Mouse (Mus musculus): ENCODE measurements around the gene Astn2.

Gene Astn2

GRCm38 (mm10) chr4:66158714-66159113 is 245.7 kb downstream of the Astn2 start:
- no peak for DNase-seq

DNA sequence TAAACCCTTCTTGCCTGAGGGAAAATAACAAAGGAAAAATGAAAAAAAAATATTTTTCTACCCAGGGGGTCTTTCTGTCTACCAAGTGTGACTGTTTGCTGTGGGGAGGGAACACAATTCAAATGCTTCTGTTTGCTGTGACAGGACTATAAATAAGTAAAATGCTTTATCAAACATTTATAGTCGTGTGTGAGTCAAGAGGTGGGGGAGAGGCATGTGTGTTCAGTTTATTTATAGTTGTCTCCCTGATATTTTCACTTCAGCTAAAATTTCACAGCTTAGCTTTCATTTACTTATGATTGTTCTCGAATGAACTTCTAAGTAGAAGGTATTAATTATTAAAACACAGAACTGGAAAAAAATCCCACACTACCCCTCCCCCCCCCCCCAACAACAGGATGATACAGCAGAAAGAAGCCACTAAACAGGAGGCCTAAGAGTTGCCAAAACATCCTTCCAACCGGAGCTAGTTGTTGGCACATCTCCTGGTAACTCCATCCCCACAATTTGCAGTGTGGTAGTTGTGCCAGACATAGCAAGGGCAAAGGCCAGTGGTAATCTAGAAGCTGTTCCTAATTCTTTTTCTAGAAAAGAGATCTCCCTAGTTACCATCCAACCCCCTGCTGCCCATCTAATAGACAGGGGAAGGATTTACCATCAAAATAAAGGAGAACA is 246.8 kb downstream of the Astn2 start:
- no peak for DNase-seq

- DNase-seq = no peak
These were observed 257.9 kb downstream of the Astn2 start for GRCm38 (mm10) chr4:66146546-66146945.

DNA sequence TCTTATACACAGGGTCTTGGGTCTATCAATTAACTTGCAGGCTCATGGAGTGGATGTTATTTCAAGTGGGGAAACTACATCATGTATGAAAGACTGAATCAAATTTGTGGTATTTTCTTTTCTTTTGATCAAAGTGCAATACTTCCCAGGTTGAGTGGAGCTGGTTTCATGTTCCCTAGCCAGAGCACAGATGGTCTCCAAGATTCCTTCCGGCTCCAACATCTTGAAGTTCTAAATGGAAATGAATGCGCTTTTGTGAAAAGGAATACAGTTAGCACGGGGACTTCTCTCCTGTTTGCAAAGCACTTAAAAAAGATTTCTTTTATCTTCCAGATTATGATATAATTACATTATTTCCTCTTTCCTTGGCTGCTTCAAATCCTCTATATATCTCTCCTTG is 278.2 kb downstream of the Astn2 start:
- DNase-seq = no peak

DNA sequence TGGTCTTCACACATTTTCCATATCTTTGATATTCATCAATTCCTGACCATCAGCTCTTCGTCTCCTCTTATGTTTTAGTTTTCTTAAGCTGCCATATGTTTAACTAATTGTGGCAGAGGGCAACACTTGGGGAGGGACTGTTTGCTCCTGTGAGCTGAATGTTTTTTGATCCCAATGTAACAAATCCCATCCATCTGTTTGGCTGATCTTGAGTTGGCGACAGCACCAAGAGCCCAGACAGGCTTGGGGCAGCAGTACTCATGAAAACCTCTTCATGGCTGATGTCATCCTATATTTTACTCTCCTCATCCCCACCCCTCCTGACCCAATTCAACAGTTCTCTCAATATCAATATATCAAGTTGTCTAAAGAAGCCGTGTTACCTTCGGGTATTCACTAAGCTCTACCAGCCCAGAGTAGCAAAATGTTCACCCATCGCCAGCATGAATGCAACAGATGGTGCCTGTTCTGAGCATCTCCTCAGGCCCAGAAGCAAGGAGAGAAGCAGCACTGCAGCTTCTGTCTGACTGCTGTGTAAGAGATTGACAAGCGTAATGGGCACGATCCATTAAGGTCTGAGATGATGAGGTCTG is 281.5 kb downstream of the Astn2 start:
- DNase-seq = no peak

GRCm38 (mm10) chr4:66114243-66114642 is 290.2 kb downstream of the Astn2 start:
- no peak for DNase-seq

- no peak for DNase-seq
These were observed 302.4 kb downstream of the Astn2 start for GRCm38 (mm10) chr4:66102037-66102436.

DNA sequence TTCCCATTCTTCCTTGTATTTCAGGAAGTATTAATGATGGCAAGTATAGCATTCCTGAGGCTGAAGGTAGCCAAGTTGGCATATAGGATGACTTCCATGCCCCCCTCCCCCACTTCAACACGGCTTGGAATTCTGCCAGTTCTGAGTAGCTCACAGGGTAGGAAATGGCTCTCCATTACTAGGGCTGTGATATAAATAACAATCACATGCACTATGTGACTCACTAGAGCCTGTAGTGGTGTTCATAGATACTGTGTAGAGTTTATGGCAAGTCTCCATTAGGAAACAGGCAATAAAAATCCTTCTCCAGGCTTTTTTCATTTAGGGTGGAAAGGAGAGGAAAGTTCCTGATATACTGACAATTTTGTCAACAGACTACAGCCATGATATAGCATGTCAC is 306.8 kb downstream of the Astn2 start:
- DNase-seq = no peak

GRCm38 (mm10) chr4:66096104-66096503 is 308.3 kb downstream of the Astn2 start:
- no peak for DNase-seq

- DNase-seq = no peak
These were observed 347.2 kb downstream of the Astn2 start for GRCm38 (mm10) chr4:66057161-66057560.

GRCm38 (mm10) chr4:66055690-66056089 is 348.7 kb downstream of the Astn2 start:
- DNase-seq = no peak

- no peak for DNase-seq
These were observed 361.3 kb downstream of the Astn2 start for GRCm38 (mm10) chr4:66043014-66043672.

DNA sequence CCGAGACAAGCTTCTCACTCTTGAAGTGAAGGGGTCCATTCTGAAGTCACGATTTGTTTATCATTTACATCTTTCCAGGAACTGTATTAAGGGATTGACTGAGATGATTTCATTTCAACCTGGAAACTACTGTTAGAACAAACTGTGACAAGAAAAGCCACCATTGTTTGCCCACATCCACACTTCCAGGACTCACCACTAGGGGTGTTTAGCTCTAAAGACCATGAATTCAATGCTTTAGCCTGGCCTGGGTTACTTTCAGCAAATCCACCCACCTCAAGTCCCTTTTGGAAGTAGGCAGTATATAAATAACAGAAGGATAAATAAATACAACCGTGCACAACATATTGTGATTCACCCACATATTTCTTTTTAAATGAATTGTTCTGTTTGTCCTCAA is 370.6 kb downstream of the Astn2 start:
- DNase-seq = no peak

DNA sequence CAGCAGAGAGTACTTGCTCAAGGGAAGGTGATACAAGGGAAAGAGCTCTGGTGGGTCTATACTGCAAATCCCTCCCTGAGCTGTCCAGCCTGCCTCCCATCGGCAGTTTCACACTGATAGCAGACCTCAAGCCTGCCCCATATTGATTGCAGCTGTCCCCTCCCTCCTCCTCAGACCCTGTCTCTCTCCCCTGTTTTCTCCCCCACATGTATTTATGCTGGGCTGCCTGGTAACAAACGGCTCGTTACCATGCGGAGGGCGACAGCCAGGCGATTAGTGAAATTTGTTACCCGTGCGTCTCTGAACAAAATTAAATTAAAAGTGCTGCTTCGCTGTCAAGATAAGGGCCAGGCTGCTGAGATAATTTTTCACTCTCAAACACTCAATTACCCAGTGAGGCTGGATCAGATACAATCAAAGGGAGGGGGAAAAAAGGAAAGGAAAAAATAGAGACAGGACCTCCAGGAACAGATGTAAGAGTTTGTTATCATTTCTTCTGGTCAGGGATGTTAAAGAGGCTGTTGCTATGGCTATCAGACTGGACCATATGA is 373.0 kb downstream of the Astn2 start:
- DNase-seq = no peak

GRCm38 (mm10) chr4:66029901-66030300 is 374.5 kb downstream of the Astn2 start:
- DNase-seq = no peak

DNA sequence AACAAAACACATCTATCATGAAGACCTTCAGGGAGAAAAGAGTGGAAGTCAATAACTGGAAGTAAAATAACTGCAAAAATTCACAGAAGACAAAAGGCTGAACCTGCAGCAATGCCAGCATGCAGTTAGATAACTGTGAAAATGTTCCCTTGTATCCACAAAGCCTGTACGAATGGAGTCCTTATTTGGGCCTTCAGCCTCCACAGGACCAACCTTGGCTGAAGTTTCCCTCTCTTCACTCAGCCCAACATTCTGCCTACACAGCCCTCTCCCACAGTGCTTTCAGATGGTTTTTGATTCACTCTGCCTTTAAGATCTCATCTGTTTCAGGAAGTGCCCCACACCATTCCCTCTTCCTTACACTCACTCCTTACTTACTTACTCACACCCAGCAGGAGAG is 376.5 kb downstream of the Astn2 start:
- no peak for DNase-seq

DNA sequence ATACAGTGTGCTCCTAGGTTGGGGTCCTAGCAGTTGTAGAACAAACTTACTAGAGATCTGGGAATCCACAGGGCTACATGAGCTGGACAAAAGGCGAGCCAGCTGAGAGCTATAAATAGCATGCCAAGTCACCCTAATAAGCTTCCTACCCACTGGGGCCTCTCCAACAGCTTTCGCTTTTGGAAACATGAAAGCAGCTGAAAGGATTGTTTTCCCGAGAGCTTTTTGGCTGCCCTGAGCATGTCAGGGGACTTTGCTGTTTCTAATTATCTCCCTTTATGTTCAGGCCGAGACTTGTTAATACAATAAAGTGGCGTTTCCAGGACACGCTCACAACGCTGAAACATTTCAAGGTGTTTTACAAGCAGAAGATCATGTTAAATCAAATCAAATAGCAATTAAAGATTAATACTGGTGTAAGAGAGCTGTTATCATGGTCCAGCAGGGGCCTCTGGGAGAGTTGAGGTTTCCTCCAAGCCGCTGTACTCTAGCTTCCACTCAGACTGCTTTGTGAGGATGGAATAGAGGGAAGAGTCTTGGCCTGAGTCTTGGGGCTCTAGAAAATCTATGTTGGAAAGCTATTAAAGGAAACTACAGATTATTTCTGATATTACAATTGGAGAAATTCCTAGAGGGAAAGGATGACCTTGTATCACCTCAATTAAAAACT is 378.9 kb downstream of the Astn2 start:
- DNase-seq = peak; percentile 32

GRCm38 (mm10) chr4:66002936-66003335 is 401.5 kb downstream of the Astn2 start:
- no peak for DNase-seq

- DNase-seq = no peak
These were observed 420.8 kb downstream of the Astn2 start for GRCm38 (mm10) chr4:65983643-65984042.

DNA sequence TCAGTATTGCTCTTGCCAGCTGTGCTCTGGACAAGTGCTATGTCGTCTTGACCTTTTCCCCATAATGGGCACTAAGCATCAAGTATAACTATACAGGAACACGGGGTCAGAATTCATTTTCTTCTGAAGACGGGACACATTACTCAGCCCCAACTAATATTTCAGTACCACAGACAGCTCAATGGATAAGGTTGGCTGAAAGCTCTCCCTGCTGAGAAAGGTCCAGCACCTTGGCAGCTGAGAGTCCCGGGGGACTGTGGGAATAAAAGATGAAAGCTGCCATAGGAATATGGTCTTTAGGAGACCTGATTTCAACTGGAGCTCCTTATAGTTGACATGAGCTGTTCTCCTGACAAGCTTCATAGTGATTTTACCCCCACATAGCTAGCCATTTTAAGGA is 421.5 kb downstream of the Astn2 start:
- DNase-seq = no peak

- no peak for DNase-seq
These were observed 428.2 kb downstream of the Astn2 start for GRCm38 (mm10) chr4:65976251-65976650.

GRCm38 (mm10) chr4:65972395-65972794 is 432.0 kb downstream of the Astn2 start:
- no peak for DNase-seq

DNA sequence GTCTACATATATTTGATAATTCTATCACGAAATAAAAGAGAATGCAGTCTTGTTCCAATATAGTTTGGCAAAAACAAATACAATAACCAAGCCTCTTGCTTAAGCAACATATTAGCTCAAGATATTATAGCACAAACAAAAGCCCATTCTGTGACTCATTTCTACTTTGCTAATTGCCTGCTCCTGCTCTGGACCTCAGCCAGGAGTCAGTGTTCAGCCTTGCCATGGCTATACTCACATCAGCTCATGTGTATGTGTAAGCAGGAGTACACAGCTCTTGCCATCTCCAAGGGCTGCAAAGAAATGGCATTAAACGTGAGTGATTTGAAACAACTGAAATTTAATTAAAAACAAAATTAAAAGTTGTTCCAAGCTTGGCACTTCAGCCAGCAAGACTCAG is 435.1 kb downstream of the Astn2 start:
- no peak for DNase-seq

- no peak for DNase-seq
These were observed 439.8 kb downstream of the Astn2 start for GRCm38 (mm10) chr4:65964604-65965003.

All from lung, postnatal 36 days (tissue).